8 mouse cellular contexts compared by ENCODE assay signal in genomic region chr8:4322470-4322869, GRCm38 (mm10). TPM values are rescaled to one million over a fixed set of nuclear protein-coding genes. Genes with fewer than 3 reads are reported as not detected.
DNase-seq lines count a peak whose midpoint lies in the region; ATAC-seq and TF ChIP-seq lines count a peak whose summit lies in the region.

No protein-coding gene starts in this region.

- no peak overlapping the region for H3K27ac ChIP-seq in cortical plate, adult 2 months (ENCODE audit: insufficient read depth, low read length)
- no peak overlapping the region for H3K27ac ChIP-seq in neural tube, embryonic 12.5 days

- H3K36me3 ChIP-seq in neural tube, embryonic 12.5 days: peaks cover 23% of the 10 kb centered on the region

- TF ChIP-seq CTCF in cortical plate, adult 2 months (IDR thresholded peaks at IDR 0.05; ENCODE audit: extremely low read depth, insufficient read depth, low read length): peak; percentile 86

- DNase-seq in 3T3-L1 (ENCODE audit: low read depth, low spot score): peak; percentile 95
- peak; percentile 94 for DNase-seq in ZHBTc4 (ENCODE audit: low read depth, low spot score)
- DNase-seq in gastrocnemius, postnatal 4 days (ENCODE audit: low spot score in 2 of 2): peak; percentile 54 to 73
- DNase-seq in kidney, adult 9 months: peak; percentile 94
- peak; percentile 85 for DNase-seq in liver
- DNase-seq in testis, postnatal 14 days (ENCODE audit: low spot score): peak; percentile 62

- H3K4me1 ChIP-seq in cortical plate, adult 2 months (ENCODE audit: control insufficient read depth, insufficient read depth, low read length): peaks cover 5% of the 10 kb centered on the region; the same call in 1 of the 2 replicates
- peaks cover 26% of the 10 kb centered on the region for H3K4me1 ChIP-seq in neural tube, embryonic 12.5 days

- H3K4me3 ChIP-seq in cortical plate, adult 2 months (ENCODE audit: insufficient read depth, low read length): no peak overlapping the region
- no peak overlapping the region for H3K4me3 ChIP-seq in neural tube, embryonic 12.5 days

- ATAC-seq in neural tube, embryonic 12.5 days (ENCODE audit: low FRiP score, low read depth): no peak

- H3K4me2 ChIP-seq in neural tube, embryonic 12.5 days (replicated peaks): peak overlapping the region; percentile 91

- no peaks in the 10 kb centered on the region for H3K27me3 ChIP-seq in neural tube, embryonic 12.5 days (replicated peaks)

- no peak for TF ChIP-seq POLR2A in cortical plate, adult 2 months (IDR thresholded peaks at IDR 0.05; ENCODE audit: extremely low read depth, insufficient read depth, low read length)

- no peak overlapping the region for H3K9ac ChIP-seq in neural tube, embryonic 12.5 days

- no peaks in the 10 kb centered on the region for H3K9me3 ChIP-seq in neural tube, embryonic 12.5 days

- WGBS in neural tube, embryonic 12.5 days: 30% methylated on average over 2 of the region's 2 CpGs

RNA-seq across cellular contexts. Expression of gene Ccl25, which starts 2.5 kb away (rescaled TPM):
- polyA plus RNA-seq in cortical plate, adult 2 months (2012; rRNA removed): 16.1 and 16.4 TPM in 2 replicates
- total RNA-seq in gastrocnemius, postnatal 4 days (2021): 10 to 100 TPM in 1 of 2 experiments, 1 to 10 TPM in 1; 7.6 to 11.9 TPM
- 21.2 and 22.8 TPM in 2 replicates for polyA plus RNA-seq in neural tube, embryonic 12.5 days (2016; fragmentation: Nextera tagmentation; extraction: Ambion mirVana)

RNA-seq across cellular contexts. Expression of gene Elavl1, which starts 2.7 kb away (rescaled TPM):
- polyA plus RNA-seq in cortical plate, adult 2 months (2012; rRNA removed): 35.1 and 35.6 TPM in 2 replicates
- 10 to 100 TPM; 70.1 to 76.5 TPM for total RNA-seq in gastrocnemius, postnatal 4 days (2021)
- 222 and 233 TPM in 2 replicates for polyA plus RNA-seq in neural tube, embryonic 12.5 days (2016; fragmentation: Nextera tagmentation; extraction: Ambion mirVana)

RNA-seq across cellular contexts. Expression of gene Timm44, which starts 46.8 kb away (rescaled TPM):
- polyA plus RNA-seq in cortical plate, adult 2 months (2012; rRNA removed): 92.9 and 111 TPM in 2 replicates
- 10 to 100 TPM; 73.9 to 78.4 TPM for total RNA-seq in gastrocnemius, postnatal 4 days (2021)
- 44.9 and 53.2 TPM in 2 replicates for polyA plus RNA-seq in neural tube, embryonic 12.5 days (2016; fragmentation: Nextera tagmentation; extraction: Ambion mirVana)
